Mouse (Mus musculus): ENCODE measurements around the gene Rpl24. TPM values are rescaled to one million over a fixed set of nuclear protein-coding genes. Genes with fewer than 3 reads are reported as not detected.
"Not testable (repeated sequence)": the region's sequence is repeated elsewhere in the genome, so short reads cannot be mapped to it uniquely, and the experiment has no call there.

Rpl24 gene
- polyA plus RNA-seq, 1 experiment from 2014 or later, result 687 TPM

DNA sequence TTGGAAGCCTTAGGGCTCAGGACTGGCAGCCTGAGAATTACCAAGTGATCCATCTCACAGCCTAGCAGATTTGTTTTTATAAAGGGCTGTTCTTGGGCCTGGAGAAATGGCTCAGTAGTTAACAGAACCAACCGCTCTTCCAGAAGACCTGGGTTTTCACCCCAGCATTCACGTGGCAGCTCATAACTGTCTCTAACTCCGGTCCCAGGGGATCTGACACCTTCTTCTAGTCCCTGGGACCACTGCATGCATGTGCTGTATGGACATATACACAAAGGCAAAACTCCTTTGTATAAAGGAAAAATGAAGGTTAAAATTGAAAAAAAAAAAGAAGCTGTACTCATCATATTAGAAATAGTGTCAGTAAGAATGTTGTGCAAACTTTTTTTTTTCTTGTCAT, 15.6 kb upstream of the Rpl24 start:
- Histone ChIP-seq H3K4me2 (no peak overlapping the region), H3K4me1 (no peaks in the 10 kb centered on the region), H3K9ac (no peak overlapping the region), H3K27me3 (no peaks in the 10 kb centered on the region), H3K36me3 (no peaks in the 10 kb centered on the region), H3K9me3 (no peaks in the 10 kb centered on the region), H3K4me3 (no peak overlapping the region), H3K27ac (no peak overlapping the region)
- 49% methylated on average over 3 of the region's 3 CpGs for WGBS
- ATAC-seq (ENCODE audit: borderline replicate concordance, extremely low read depth, low FRiP score, low TSS enrichment), result no peak

DNA sequence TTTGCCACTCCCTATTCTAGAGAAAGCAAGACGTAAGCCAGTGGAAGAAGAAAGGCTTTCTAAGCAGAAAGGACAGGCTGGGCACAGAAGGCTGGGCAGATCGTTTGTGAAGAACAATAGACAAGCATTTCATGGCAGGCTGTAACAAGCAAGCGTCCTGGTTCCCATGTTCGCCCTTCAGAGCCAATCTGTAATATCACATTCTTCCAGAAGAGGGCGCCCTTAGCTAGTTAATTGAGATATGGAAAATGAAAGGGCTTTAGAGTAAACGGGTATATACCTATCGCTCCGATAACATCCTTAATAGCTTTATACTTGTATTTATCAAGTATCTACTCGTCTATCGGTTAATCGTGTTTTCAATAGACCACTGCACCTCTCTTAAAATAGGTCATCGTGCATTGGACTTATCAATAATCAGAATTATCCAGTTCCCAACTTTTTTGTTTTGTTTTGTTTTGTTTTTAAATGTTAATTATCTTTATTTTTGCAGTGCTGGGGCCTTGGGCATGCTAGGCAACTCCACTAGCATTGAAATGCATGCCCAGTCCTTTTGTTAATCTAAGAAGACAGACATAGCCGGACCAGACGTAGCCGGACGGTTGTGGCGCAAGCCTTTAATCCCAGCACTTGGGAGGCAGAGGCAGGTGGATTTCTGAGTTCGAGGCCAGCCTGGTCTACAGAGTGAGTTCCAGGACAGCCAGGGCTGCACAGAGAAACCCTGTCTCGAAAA, 15.0 kb upstream of the Rpl24 start:
- WGBS, result 39% methylated on average over 19 of the region's 19 CpGs
- peak; percentile 73; the same call in 1 of the 2 replicates for ATAC-seq (ENCODE audit: borderline replicate concordance, extremely low read depth, low FRiP score, low TSS enrichment)

GRCm38 (mm10) chr16:55951679-55952327, 14.3 kb upstream of the Rpl24 start:
- Histone ChIP-seq H3K4me2 (no peak overlapping the region), H3K4me1 (no peaks in the 10 kb centered on the region), H3K27ac (no peak overlapping the region), H3K9me3 (no peaks in the 10 kb centered on the region), H3K4me3 (no peak overlapping the region), H3K36me3 (no peaks in the 10 kb centered on the region), H3K9ac (no peak overlapping the region), H3K27me3 (no peaks in the 10 kb centered on the region)
- 56% methylated on average over 7 of the region's 7 CpGs for WGBS
- ATAC-seq (ENCODE audit: borderline replicate concordance, extremely low read depth, low FRiP score, low TSS enrichment), result no peak

More for the DNA sequence above, 15.0 kb upstream of the Rpl24 start:
- H3K27ac ChIP-seq, result no peak overlapping the region
- no peaks in the 10 kb centered on the region for H3K27me3 ChIP-seq
- H3K9ac ChIP-seq, result no peak overlapping the region
- no peaks in the 10 kb centered on the region for H3K9me3 ChIP-seq
- H3K4me1 ChIP-seq, result no peaks in the 10 kb centered on the region
- H3K4me3 ChIP-seq, result peak overlapping the region; percentile 21
- H3K4me2 ChIP-seq, result peak overlapping the region; percentile 44
- no peaks in the 10 kb centered on the region for H3K36me3 ChIP-seq

DNA sequence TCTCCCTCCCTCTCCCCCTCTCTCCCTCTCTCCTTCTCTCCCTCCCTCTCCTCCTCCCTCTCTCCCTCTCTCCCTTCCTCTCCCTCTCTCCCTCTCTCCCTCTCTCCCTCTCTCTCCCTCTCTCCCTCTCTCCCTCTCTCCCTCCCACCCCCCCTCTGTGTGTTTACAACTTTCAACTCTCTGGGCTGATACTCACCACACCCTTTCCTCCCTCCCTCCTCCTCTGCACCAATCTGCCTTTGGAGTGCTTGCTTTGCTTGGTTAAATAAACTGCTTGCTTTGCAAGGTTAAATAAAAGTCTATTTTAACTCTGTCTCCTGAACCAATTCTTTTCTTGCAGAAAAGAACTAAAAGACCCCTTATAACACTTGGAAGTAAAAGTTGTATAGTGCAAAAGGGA, 13.3 kb upstream of the Rpl24 start:
- ATAC-seq (ENCODE audit: borderline replicate concordance, extremely low read depth, low FRiP score, low TSS enrichment), result no peak
- Histone ChIP-seq H3K9me3 (no peaks in the 10 kb centered on the region), H3K4me1 (no peaks in the 10 kb centered on the region), H3K9ac (no peak overlapping the region), H3K4me3 (no peak overlapping the region), H3K4me2 (no peak overlapping the region), H3K27ac (no peak overlapping the region), H3K27me3 (no peaks in the 10 kb centered on the region), H3K36me3 (no peaks in the 10 kb centered on the region)

DNA sequence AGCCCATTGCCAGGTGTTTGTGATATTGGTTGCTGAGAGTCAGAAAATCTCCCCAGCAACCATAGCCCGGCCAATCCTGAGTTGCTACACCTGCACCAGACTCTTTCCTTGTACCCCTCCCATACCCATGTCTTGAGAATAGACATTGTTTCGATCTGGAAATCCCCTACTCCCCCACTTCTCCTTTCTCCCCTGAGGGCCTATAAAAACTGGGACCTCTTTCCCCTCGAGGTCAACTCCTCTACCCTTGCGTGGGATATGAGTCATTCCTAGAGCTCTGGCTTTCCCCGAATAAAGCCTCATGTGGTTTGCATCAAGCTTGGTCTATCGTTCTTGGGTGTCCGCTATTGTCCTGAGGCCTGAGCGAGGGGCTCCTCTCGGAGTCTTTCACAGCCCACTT, 11.9 kb upstream of the Rpl24 start:
- not testable (repeated sequence) for H3K27ac ChIP-seq; H3K9ac ChIP-seq; H3K36me3 ChIP-seq; H3K27me3 ChIP-seq; ATAC-seq (ENCODE audit: borderline replicate concordance, extremely low read depth, low FRiP score, low TSS enrichment); H3K4me2 ChIP-seq; H3K4me1 ChIP-seq; H3K4me3 ChIP-seq; H3K9me3 ChIP-seq
- WGBS, result 93% methylated on average over 9 of the region's 9 CpGs

- not testable (repeated sequence) for H3K36me3 ChIP-seq; H3K4me1 ChIP-seq; ATAC-seq (ENCODE audit: borderline replicate concordance, extremely low read depth, low FRiP score, low TSS enrichment); H3K9ac ChIP-seq; H3K27ac ChIP-seq; H3K4me3 ChIP-seq; H3K4me2 ChIP-seq; H3K27me3 ChIP-seq; H3K9me3 ChIP-seq
- 85% methylated on average over 6 of the region's 11 CpGs for WGBS
Measured at GRCm38 (mm10) chr16:55963068-55963467, 3.0 kb upstream of the Rpl24 start.

GRCm38 (mm10) chr16:55964126-55964949, 1.7 kb upstream of the Rpl24 start:
- Histone ChIP-seq H3K4me3 (no peak overlapping the region), H3K27ac (no peak overlapping the region), H3K4me1 (peaks cover 17% of the 10 kb centered on the region), H3K36me3 (peaks cover 13% of the 10 kb centered on the region), H3K9ac (no peak overlapping the region), H3K4me2 (no peak overlapping the region), H3K9me3 (no peaks in the 10 kb centered on the region), H3K27me3 (no peaks in the 10 kb centered on the region)
- ATAC-seq (ENCODE audit: borderline replicate concordance, extremely low read depth, low FRiP score, low TSS enrichment), result no peak
- WGBS, result 55% methylated on average over 4 of the region's 4 CpGs

- H3K4me2 ChIP-seq, result peak overlapping the region; percentile 81
- no peaks in the 10 kb centered on the region for H3K27me3 ChIP-seq
- H3K4me1 ChIP-seq, result peaks cover 29% of the 10 kb centered on the region
- ATAC-seq (ENCODE audit: borderline replicate concordance, extremely low read depth, low FRiP score, low TSS enrichment), result no peak
- WGBS, result 23% methylated on average over 1 of the region's 1 CpGs
- no peak overlapping the region; the same call in 1 of the 2 replicates for H3K27ac ChIP-seq
- H3K36me3 ChIP-seq, result peaks cover 41% of the 10 kb centered on the region
- H3K9ac ChIP-seq, result peak overlapping the region; percentile 79
- H3K9me3 ChIP-seq, result no peaks in the 10 kb centered on the region
- peak overlapping the region; percentile 77 for H3K4me3 ChIP-seq
Measured at GRCm38 (mm10) chr16:55967221-55967620, 1.1 kb downstream of the Rpl24 start.

DNA sequence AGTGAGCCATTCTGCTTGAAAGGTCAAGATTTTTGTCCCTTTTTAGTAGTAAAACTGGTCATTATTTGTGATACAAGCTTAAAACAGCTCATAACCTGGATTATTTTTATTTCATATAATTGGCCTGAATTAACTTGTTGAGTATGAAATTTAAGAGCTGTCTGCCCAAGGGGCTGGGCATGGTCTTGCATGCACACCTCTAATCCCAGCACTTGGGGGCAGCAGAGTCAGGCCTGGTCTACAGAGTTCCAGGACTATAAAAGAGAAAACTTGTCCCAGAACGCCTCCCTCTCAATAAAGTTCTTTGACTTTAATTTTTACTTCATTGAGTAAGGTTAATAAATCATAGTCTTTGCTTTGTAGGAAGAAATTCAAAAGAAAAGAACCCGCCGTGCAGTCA, 3.1 kb downstream of the Rpl24 start:
- ATAC-seq (ENCODE audit: borderline replicate concordance, extremely low read depth, low FRiP score, low TSS enrichment), result no peak
- WGBS, result 68% methylated on average over 3 of the region's 3 CpGs

DNA sequence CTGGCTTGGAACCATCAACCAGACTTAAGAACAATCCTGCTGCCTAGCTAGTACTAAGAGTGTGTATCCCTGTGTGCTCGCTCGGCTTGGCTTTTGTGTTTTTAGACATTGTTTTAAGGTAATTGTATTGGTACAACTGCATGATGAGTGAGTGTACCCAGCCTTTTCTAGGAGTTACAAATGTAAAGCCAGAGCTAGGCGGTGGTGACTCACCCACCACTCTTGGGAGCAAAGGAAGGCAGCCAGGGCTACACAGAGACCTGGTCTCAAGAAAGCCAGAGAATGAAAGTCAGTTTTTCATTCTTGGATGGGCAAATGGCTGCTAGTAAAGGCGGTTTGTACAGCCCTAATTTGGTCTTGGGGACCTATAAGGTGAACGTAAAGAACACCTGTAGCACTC, 4.3 kb downstream of the Rpl24 start:
- Histone ChIP-seq H3K4me2 (no peak overlapping the region), H3K36me3 (peaks cover 42% of the 10 kb centered on the region), H3K9ac (no peak overlapping the region), H3K9me3 (no peaks in the 10 kb centered on the region), H3K27me3 (no peaks in the 10 kb centered on the region), H3K4me1 (peaks cover 39% of the 10 kb centered on the region), H3K27ac (no peak overlapping the region), H3K4me3 (no peak overlapping the region)
- no peak for ATAC-seq (ENCODE audit: borderline replicate concordance, extremely low read depth, low FRiP score, low TSS enrichment)
- 91% methylated on average over 5 of the region's 5 CpGs for WGBS

More for the DNA sequence above, 3.1 kb downstream of the Rpl24 start:
- Histone ChIP-seq H3K9me3 (no peaks in the 10 kb centered on the region), H3K27me3 (no peaks in the 10 kb centered on the region), H3K27ac (no peak overlapping the region), H3K4me1 (peaks cover 36% of the 10 kb centered on the region), H3K36me3 (peaks cover 42% of the 10 kb centered on the region), H3K4me3 (no peak overlapping the region), H3K4me2 (no peak overlapping the region), H3K9ac (no peak overlapping the region)

GRCm38 (mm10) chr16:55971735-55972615, 5.9 kb downstream of the Rpl24 start:
- 74% methylated on average over 6 of the region's 6 CpGs for WGBS

More at GRCm38 (mm10) chr16:55971735-55972615, 5.9 kb downstream of the Rpl24 start:
- H3K4me3 ChIP-seq, result no peak overlapping the region
- H3K9ac ChIP-seq, result no peak overlapping the region
- peaks cover 44% of the 10 kb centered on the region for H3K4me1 ChIP-seq
- H3K9me3 ChIP-seq, result no peaks in the 10 kb centered on the region
- peaks cover 42% of the 10 kb centered on the region for H3K36me3 ChIP-seq
- H3K27me3 ChIP-seq, result no peaks in the 10 kb centered on the region
- H3K4me2 ChIP-seq, result no peak overlapping the region
- ATAC-seq (ENCODE audit: borderline replicate concordance, extremely low read depth, low FRiP score, low TSS enrichment), result no peak
- no peak overlapping the region for H3K27ac ChIP-seq
